Mouse (Mus musculus) liver, adult 2 months (tissue): ENCODE measurements at regions not wholly inside any gene's neighbourhood (a gene's known extent, or its start where the extent isn't known, plus 50 kb on each side); places are given as distances from the start of the nearest gene placed in this dataset.

Source experiments
- DNase-seq: peaks from one replicate; pipeline ENCODE4 v3.0.0-alpha.2; 2011; ENCODE audit warnings: low read depth, low spot score; ENCODE audit errors: extremely low read depth
- H3K27ac ChIP-seq: fragments of 200-500 bp; replicated peaks from 2 replicates; pipeline ENCODE4 v1.5.1; 2012; ENCODE audit warnings: low read depth, mild to moderate bottlenecking, control low read depth, inconsistent platforms, low read length; ENCODE audit not compliant: insufficient read depth
- H3K27me3 ChIP-seq: fragments of 200-500 bp; 2 replicates; pipeline ENCODE4 v1.6.1; 2012; ENCODE audit warnings: mild to moderate bottlenecking, moderate library complexity, low read length, inconsistent platforms; ENCODE audit not compliant: control insufficient read depth, insufficient read depth
- H3K36me3 ChIP-seq: fragments of 200-500 bp; 2 replicates; pipeline ENCODE4 v1.6.1; 2012; ENCODE audit warnings: low read length, inconsistent platforms; ENCODE audit not compliant: control insufficient read depth, insufficient read depth
- H3K4me1 ChIP-seq: fragments of 200-500 bp; 2 replicates; pipeline ENCODE4 v1.6.1; 2011; ENCODE audit warnings: low read length; ENCODE audit not compliant: control insufficient read depth, insufficient read depth
- H3K4me3 ChIP-seq: fragments of 200-500 bp; 2 replicates; pipeline ENCODE4 v1.5.1; 2011; ENCODE audit warnings: low read depth, mild to moderate bottlenecking, control low read depth, low read length, moderate library complexity; ENCODE audit not compliant: insufficient read depth
- H3K79me2 ChIP-seq: fragments of 200-500 bp; 2 replicates; pipeline ENCODE4 v1.6.1; 2012; ENCODE audit warnings: inconsistent platforms, mild to moderate bottlenecking, low read length, moderate library complexity; ENCODE audit not compliant: control insufficient read depth, insufficient read depth
- H3K9ac ChIP-seq: fragments of 200-500 bp; 2 replicates; pipeline ENCODE4 v1.6.1; 2012; ENCODE audit warnings: low read depth, mild to moderate bottlenecking, control low read depth, inconsistent platforms, low read length
- CTCF ChIP-seq: fragments of 200-500 bp; IDR thresholded peaks from 2 replicates; pipeline ENCODE4 v1.5.1; 2011; ENCODE audit warnings: low read depth, low read length, control low read depth
- POLR2A ChIP-seq: fragments of 200-500 bp; IDR thresholded peaks from 2 replicates; pipeline ENCODE4 v1.6.1; 2011; ENCODE audit warnings: low read length, control low read depth; ENCODE audit not compliant: insufficient read depth; ENCODE audit errors: extremely low read depth
- WGBS: fragments of 180-500 bp; shearing (Covaris S2); methylation state at CpG from one replicate; pipeline ENCODE4 v1.1.7; 2018; 5-methylcytosine and 5-hydroxymethylcytosine counted together

GRCm38 (mm10) chr1:71853212-71853611 is 200.2 kb upstream of the Fn1 start:
- no peak overlapping the region for H3K27ac ChIP-seq
- no peaks in the 10 kb centered on the region for H3K79me2 ChIP-seq
- no peak for DNase-seq
- no peak overlapping the region for H3K4me3 ChIP-seq
- TF ChIP-seq POLR2A (no peak), CTCF (no peak)
- H3K9ac ChIP-seq = no peak overlapping the region
- no peaks in the 10 kb centered on the region for H3K4me1 ChIP-seq
- 96% methylated on average over 2 of the region's 2 CpGs for WGBS
- no peaks in the 10 kb centered on the region for H3K27me3 ChIP-seq
- H3K36me3 ChIP-seq = no peaks in the 10 kb centered on the region

GRCm38 (mm10) chr1:71851268-71851667 is 198.3 kb upstream of the Fn1 start:
- H3K36me3 ChIP-seq = no peaks in the 10 kb centered on the region
- no peak overlapping the region for H3K4me3 ChIP-seq
- H3K9ac ChIP-seq = no peak overlapping the region
- H3K79me2 ChIP-seq = no peaks in the 10 kb centered on the region
- WGBS = 93% methylated on average over 8 of the region's 8 CpGs
- no peak for DNase-seq
- H3K4me1 ChIP-seq = no peaks in the 10 kb centered on the region
- no peak for TF ChIP-seq POLR2A
- no peak for TF ChIP-seq CTCF
- H3K27ac ChIP-seq = no peak overlapping the region
- no peaks in the 10 kb centered on the region for H3K27me3 ChIP-seq

- Histone ChIP-seq H3K4me1 (no peaks in the 10 kb centered on the region), H3K27ac (no peak overlapping the region), H3K4me3 (no peak overlapping the region), H3K27me3 (no peaks in the 10 kb centered on the region), H3K9ac (no peak overlapping the region), H3K79me2 (no peaks in the 10 kb centered on the region), H3K36me3 (no peaks in the 10 kb centered on the region)
- 92% methylated on average over 5 of the region's 5 CpGs for WGBS
- DNase-seq = no peak
- TF ChIP-seq POLR2A (no peak), CTCF (no peak)
These were observed 195.7 kb upstream of the Fn1 start for GRCm38 (mm10) chr1:71848656-71849055.

GRCm38 (mm10) chr1:71844938-71845685 is 192.1 kb upstream of the Fn1 start:
- Histone ChIP-seq H3K79me2 (no peaks in the 10 kb centered on the region), H3K4me1 (no peaks in the 10 kb centered on the region), H3K4me3 (no peak overlapping the region), H3K27me3 (no peaks in the 10 kb centered on the region), H3K27ac (no peak overlapping the region), H3K36me3 (no peaks in the 10 kb centered on the region), H3K9ac (no peak overlapping the region)
- 74% methylated on average over 16 of the region's 16 CpGs for WGBS
- TF ChIP-seq CTCF = no peak
- TF ChIP-seq POLR2A = no peak
- peak; percentile 4 for DNase-seq

GRCm38 (mm10) chr1:71837764-71838163 is 184.8 kb upstream of the Fn1 start:
- Histone ChIP-seq H3K27ac (no peak overlapping the region), H3K27me3 (no peaks in the 10 kb centered on the region), H3K36me3 (no peaks in the 10 kb centered on the region), H3K79me2 (no peaks in the 10 kb centered on the region), H3K9ac (peak overlapping the region; percentile 38), H3K4me3 (peak overlapping the region; percentile 10), H3K4me1 (peaks cover 5% of the 10 kb centered on the region)
- peak; percentile 52 for DNase-seq
- TF ChIP-seq POLR2A (no peak), CTCF (no peak)
- 29% methylated on average over 12 of the region's 12 CpGs for WGBS

- H3K27ac ChIP-seq = no peak overlapping the region
- H3K27me3 ChIP-seq = no peaks in the 10 kb centered on the region
- no peak for TF ChIP-seq POLR2A
- no peak for TF ChIP-seq CTCF
- H3K4me3 ChIP-seq = no peak overlapping the region
- peaks cover 5% of the 10 kb centered on the region for H3K4me1 ChIP-seq
- WGBS = 41% methylated on average over 20 of the region's 20 CpGs
- DNase-seq = peak; percentile 75
- no peaks in the 10 kb centered on the region for H3K36me3 ChIP-seq
- H3K9ac ChIP-seq = no peak overlapping the region
- no peaks in the 10 kb centered on the region for H3K79me2 ChIP-seq
These were observed 184.1 kb upstream of the Fn1 start for GRCm38 (mm10) chr1:71837039-71837648.
